Mouse (Mus musculus) intestine, embryonic 14.5 days (tissue): Measurements from ENCODE around the gene Srd5a1. TPM values are rescaled to one million over a fixed set of nuclear protein-coding genes. Genes with fewer than 3 reads are reported as not detected.
A peak's percentile ranks its signal among the peaks of the same experiment; 100 is the strongest.

ENCODE experiments used
- ATAC-seq: fragments of 200-750 bp; cut with Nextera tagmentation; replicated peaks from 2 replicates; pipeline ENCODE4 v1.8.0; 2017; ENCODE audit warnings: low read depth, moderate number of reproducible peaks, moderate TSS enrichment, moderate library complexity; ENCODE audit not compliant: low FRiP score, low TSS enrichment
- DNase-seq: peaks from one replicate; pipeline ENCODE4 v3.0.0-alpha.2; 2018; ENCODE audit warnings: low spot score
- H3K27ac ChIP-seq: fragments of 300-500 bp; sonication (generic); 2 replicates; pipeline ENCODE4 v1.5.1; 2014; ENCODE audit warnings: low read depth, mild to moderate bottlenecking, control low read depth
- H3K27me3 ChIP-seq: fragments of 300-500 bp; sonication (generic); replicated peaks from 2 replicates; pipeline ENCODE4 v1.6.1; 2014; ENCODE audit warnings: low read length, control low read depth; ENCODE audit not compliant: control insufficient read depth, insufficient read depth
- H3K36me3 ChIP-seq: fragments of 300-500 bp; sonication (generic); 2 replicates; pipeline ENCODE4 v1.6.1; 2014; ENCODE audit warnings: low read length, control low read depth; ENCODE audit not compliant: control insufficient read depth, insufficient read depth
- H3K4me1 ChIP-seq: fragments of 300-500 bp; sonication (generic); replicated peaks from 2 replicates; pipeline ENCODE4 v1.6.1; 2014; ENCODE audit warnings: low read length, control low read depth, mixed read lengths; ENCODE audit not compliant: control insufficient read depth, insufficient read depth
- H3K4me2 ChIP-seq: fragments of 300-500 bp; sonication (generic); 2 replicates; pipeline ENCODE4 v1.6.1; 2014; ENCODE audit warnings: low read length
- H3K4me3 ChIP-seq: fragments of 300-500 bp; sonication (generic); 2 replicates; pipeline ENCODE4 v1.5.1; 2014; ENCODE audit warnings: low read depth, low read length, control low read depth, mixed read lengths
- H3K9ac ChIP-seq: fragments of 300-500 bp; sonication (generic); 2 replicates; pipeline ENCODE4 v1.6.1; 2014; ENCODE audit warnings: mild to moderate bottlenecking, low read length
- H3K9me3 ChIP-seq: fragments of 300-500 bp; sonication (generic); 2 replicates; pipeline ENCODE4 v1.6.1; 2016; ENCODE audit warnings: low read length, control low read depth; ENCODE audit not compliant: control insufficient read depth
- WGBS: fragments of 180-500 bp; shearing (Covaris S2); extraction: QIAGEN DNeasy Blood & Tissue Kit; methylation state at CpG from one replicate; pipeline ENCODE4 v1.1.7; 2014; 5-methylcytosine and 5-hydroxymethylcytosine counted together
- polyA plus RNA-seq: library from polyadenylated mRNA; unstranded; fragments of >200 nt; fragmentation: Nextera tagmentation; extraction: Ambion mirVana; gene quantifications from 2 replicates; pipeline ENCODE4 v1.2.1, GENCODE M21; 2014

Srd5a1 gene
- polyA plus RNA-seq, 1 experiment from 2014 or later, result 25.2 TPM

- 48% methylated on average over 6 of the region's 6 CpGs for WGBS
- H3K9ac ChIP-seq, result no peak overlapping the region
- no peaks in the 10 kb centered on the region for H3K9me3 ChIP-seq
- peaks cover 39% of the 10 kb centered on the region for H3K4me1 ChIP-seq
- H3K27me3 ChIP-seq, result no peaks in the 10 kb centered on the region
- peak overlapping the region; percentile 96; the same call in 1 of the 2 replicates for H3K4me3 ChIP-seq
- no peak for DNase-seq
- no peak for ATAC-seq
- H3K27ac ChIP-seq, result no peak overlapping the region
- H3K4me2 ChIP-seq, result peak overlapping the region; percentile 85
- H3K36me3 ChIP-seq, result peaks cover 12% of the 10 kb centered on the region; the same call in 1 of the 2 replicates
Measured at GRCm38 (mm10) chr13:69531431-69531830, 79.8 kb downstream of the Srd5a1 start.

- peak overlapping the region; percentile 85 for H3K4me2 ChIP-seq
- DNase-seq (no peak), ATAC-seq (no peak)
- H3K27me3 ChIP-seq, result no peaks in the 10 kb centered on the region
- H3K9ac ChIP-seq, result no peak overlapping the region
- peaks cover 39% of the 10 kb centered on the region for H3K4me1 ChIP-seq
- H3K9me3 ChIP-seq, result no peaks in the 10 kb centered on the region
- H3K4me3 ChIP-seq, result no peak overlapping the region
- H3K27ac ChIP-seq, result no peak overlapping the region
- H3K36me3 ChIP-seq, result peaks cover 12% of the 10 kb centered on the region; the same call in 1 of the 2 replicates
- 92% methylated on average over 6 of the region's 6 CpGs for WGBS
Measured at GRCm38 (mm10) chr13:69530951-69531350, 80.3 kb downstream of the Srd5a1 start.

- Histone ChIP-seq H3K27me3 (no peaks in the 10 kb centered on the region), H3K9ac (no peak overlapping the region), H3K4me2 (no peak overlapping the region), H3K36me3 (peaks cover 12% of the 10 kb centered on the region; the same call in 1 of the 2 replicates), H3K27ac (no peak overlapping the region), H3K9me3 (no peaks in the 10 kb centered on the region), H3K4me3 (no peak overlapping the region), H3K4me1 (peaks cover 36% of the 10 kb centered on the region)
- WGBS, result 81% methylated on average over 3 of the region's 3 CpGs
- no peak for ATAC-seq
- DNase-seq, result no peak
Measured at GRCm38 (mm10) chr13:69530156-69530555, 81.1 kb downstream of the Srd5a1 start.

GRCm38 (mm10) chr13:69528531-69528930, 82.7 kb downstream of the Srd5a1 start:
- Histone ChIP-seq H3K27me3 (no peaks in the 10 kb centered on the region), H3K4me3 (no peak overlapping the region), H3K36me3 (peaks cover 12% of the 10 kb centered on the region; the same call in 1 of the 2 replicates), H3K27ac (no peak overlapping the region), H3K4me2 (no peak overlapping the region), H3K4me1 (peaks cover 51% of the 10 kb centered on the region), H3K9ac (no peak overlapping the region), H3K9me3 (no peaks in the 10 kb centered on the region)
- DNase-seq, result no peak
- 81% methylated on average over 7 of the region's 7 CpGs for WGBS
- ATAC-seq, result no peak

GRCm38 (mm10) chr13:69525867-69526266, 85.4 kb downstream of the Srd5a1 start:
- WGBS, result 72% methylated on average over 4 of the region's 4 CpGs
- no peak overlapping the region for H3K27ac ChIP-seq
- ATAC-seq (no peak), DNase-seq (no peak)
- H3K36me3 ChIP-seq, result peaks cover 12% of the 10 kb centered on the region; the same call in 1 of the 2 replicates
- H3K4me2 ChIP-seq, result no peak overlapping the region
- H3K9me3 ChIP-seq, result no peaks in the 10 kb centered on the region
- H3K27me3 ChIP-seq, result no peaks in the 10 kb centered on the region
- peaks cover 37% of the 10 kb centered on the region for H3K4me1 ChIP-seq
- no peak overlapping the region for H3K9ac ChIP-seq
- H3K4me3 ChIP-seq, result no peak overlapping the region

- DNase-seq, result no peak
- no peak for ATAC-seq
- H3K4me1 ChIP-seq, result peaks cover 34% of the 10 kb centered on the region
- H3K27me3 ChIP-seq, result no peaks in the 10 kb centered on the region
- H3K4me2 ChIP-seq, result no peak overlapping the region
- no peaks in the 10 kb centered on the region for H3K9me3 ChIP-seq
- WGBS, result 66% methylated on average over 2 of the region's 2 CpGs
- H3K27ac ChIP-seq, result no peak overlapping the region
- no peak overlapping the region for H3K9ac ChIP-seq
- H3K4me3 ChIP-seq, result no peak overlapping the region
- H3K36me3 ChIP-seq, result peaks cover 4% of the 10 kb centered on the region; the same call in 1 of the 2 replicates
Measured at GRCm38 (mm10) chr13:69524158-69524530, 87.1 kb downstream of the Srd5a1 start.

Other genes with a start within 250 kb of the Srd5a1 start
- gene Nsun2, start 77.7 kb downstream of the Srd5a1 start, polyA plus RNA-seq, result 141 and 153 TPM in 2 replicates
- 6.8 and 9.0 TPM in 2 replicates for gene Tent4a, start 76.8 kb downstream of the Srd5a1 start, polyA plus RNA-seq
- 0.26 and 0.27 TPM in 2 replicates for gene Ube2ql1, start 128.4 kb upstream of the Srd5a1 start, polyA plus RNA-seq
- 129 and 135 TPM in 2 replicates for gene Med10, start 191.0 kb upstream of the Srd5a1 start, polyA plus RNA-seq